Mouse (Mus musculus): ENCODE measurements around the gene Ptgis. TPM values are rescaled to one million over a fixed set of nuclear protein-coding genes. Genes with fewer than 3 reads are reported as not detected.

Ptgis gene
- polyA plus RNA-seq, 1 experiment, result 4.3 TPM

- no peak overlapping the region for H3K27ac ChIP-seq (replicated peaks; ENCODE audit: low read depth, low read length)
- H3K4me1 ChIP-seq (ENCODE audit: control insufficient read depth, insufficient read depth, insufficient read length, low read length), result peaks cover 8% of the 10 kb centered on the region
- H3K4me3 ChIP-seq (ENCODE audit: insufficient read depth, low read depth, low read length), result no peak overlapping the region
Observed at GRCm38 (mm10) chr2:167177231-167177641, 63.2 kb downstream of the Ptgis start.

DNA sequence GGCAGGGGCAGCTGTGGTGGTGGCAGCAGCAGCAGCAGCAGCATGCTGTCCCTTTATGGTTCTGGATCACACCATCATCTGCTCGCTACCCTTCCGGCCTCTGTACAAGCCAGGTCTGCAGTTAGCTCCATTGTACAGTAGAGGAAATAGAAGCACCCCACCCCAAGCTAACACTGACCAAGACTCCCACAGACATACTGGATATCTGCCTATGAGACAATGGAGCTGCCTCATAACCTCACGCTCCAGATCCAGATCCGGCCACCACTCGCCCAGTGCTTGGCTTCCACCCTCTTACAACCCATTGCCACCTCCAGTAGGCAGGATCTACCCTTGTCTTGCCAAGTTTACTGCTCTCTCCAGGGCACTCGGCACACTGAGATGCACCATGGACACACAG lies 65.1 kb downstream of the Ptgis start:
- Histone ChIP-seq H3K4me3 (ENCODE audit: insufficient read depth, low read depth, low read length) (no peak overlapping the region), H3K27ac (replicated peaks; ENCODE audit: low read depth, low read length) (peak overlapping the region; percentile 62; the same call in 1 of the 2 replicates), H3K4me1 (ENCODE audit: control insufficient read depth, insufficient read depth, insufficient read length, low read length) (peaks cover 8% of the 10 kb centered on the region)

DNA sequence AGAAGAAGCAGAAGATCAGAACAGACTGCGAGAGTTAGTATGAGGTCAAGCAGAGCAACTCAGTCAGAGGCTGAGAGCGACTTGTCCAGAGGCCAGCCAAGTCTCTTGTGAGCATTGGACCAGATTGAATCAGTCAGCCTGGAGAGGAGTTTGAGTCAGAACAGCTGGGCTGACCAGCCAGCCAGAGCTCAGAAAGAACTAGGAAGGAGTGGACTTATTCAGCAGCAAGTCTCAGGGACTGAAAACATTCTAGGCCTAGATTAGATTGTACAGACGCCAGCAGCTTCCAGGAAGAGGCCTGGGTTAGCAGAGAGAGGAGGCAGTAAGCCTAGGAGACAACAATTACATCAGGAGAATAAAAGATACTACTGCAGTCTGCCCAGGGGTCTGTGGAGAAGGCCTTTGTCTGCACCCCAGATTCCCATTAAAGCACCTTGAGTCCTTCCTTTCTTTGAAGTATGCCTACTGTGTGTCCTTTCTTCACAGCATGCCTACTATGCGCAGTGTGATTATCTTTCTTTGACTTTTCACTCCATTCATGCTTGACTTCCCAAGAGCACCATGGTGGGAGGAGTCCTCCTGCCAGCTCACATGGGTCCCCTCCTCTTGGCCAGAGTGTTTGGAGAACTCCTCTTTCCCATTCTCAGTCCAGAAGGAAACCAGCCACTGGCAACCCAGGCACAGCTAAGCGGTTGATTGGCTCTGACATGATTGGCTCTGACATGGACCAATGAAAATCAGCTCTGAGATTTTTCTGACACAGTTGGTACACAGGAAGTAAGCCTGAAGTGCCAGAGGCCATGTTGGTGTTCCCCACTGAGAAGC lies 67.1 kb downstream of the Ptgis start:
- Histone ChIP-seq H3K27ac (replicated peaks; ENCODE audit: low read depth, low read length) (no peak overlapping the region), H3K4me1 (ENCODE audit: control insufficient read depth, insufficient read depth, insufficient read length, low read length) (peaks cover 12% of the 10 kb centered on the region), H3K4me3 (ENCODE audit: insufficient read depth, low read depth, low read length) (no peak overlapping the region)

DNA sequence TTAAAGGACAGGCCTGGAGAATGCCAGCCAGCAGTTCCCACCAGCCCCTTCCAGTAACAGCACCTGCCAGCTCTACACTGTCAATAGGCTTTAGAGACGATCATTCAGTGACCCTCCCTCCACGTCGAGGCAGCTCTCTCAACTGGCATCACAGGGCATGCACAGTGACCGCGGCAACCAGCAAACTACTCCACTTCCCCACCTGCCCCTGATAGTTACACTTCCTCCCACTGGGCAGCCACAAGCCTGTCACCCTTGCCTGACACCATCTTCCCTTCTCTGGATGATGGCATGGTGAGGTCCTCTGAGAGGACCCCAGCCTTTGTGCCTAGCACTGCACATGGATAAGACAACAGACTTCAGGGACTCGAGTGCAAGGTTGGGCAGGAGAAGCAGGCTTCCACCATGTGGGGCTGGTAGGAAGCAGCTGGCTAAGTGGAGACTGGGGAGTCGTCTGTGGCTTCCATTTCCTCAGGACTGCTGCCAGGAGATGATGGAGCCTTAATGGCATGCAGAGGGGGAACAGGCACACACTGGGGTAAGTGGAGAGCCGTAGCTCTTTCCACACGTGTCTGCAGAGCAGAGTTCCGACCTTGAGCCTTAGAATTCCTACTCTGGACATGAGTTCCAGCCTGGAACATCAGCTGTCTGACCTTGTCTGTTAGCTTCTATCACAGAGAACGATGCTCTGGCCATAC lies 72.7 kb downstream of the Ptgis start:
- no peak overlapping the region for H3K4me3 ChIP-seq (ENCODE audit: insufficient read depth, low read depth, low read length)
- peak overlapping the region; percentile 58 for H3K27ac ChIP-seq (replicated peaks; ENCODE audit: low read depth, low read length)
- H3K4me1 ChIP-seq (ENCODE audit: control insufficient read depth, insufficient read depth, insufficient read length, low read length), result peaks cover 28% of the 10 kb centered on the region

DNA sequence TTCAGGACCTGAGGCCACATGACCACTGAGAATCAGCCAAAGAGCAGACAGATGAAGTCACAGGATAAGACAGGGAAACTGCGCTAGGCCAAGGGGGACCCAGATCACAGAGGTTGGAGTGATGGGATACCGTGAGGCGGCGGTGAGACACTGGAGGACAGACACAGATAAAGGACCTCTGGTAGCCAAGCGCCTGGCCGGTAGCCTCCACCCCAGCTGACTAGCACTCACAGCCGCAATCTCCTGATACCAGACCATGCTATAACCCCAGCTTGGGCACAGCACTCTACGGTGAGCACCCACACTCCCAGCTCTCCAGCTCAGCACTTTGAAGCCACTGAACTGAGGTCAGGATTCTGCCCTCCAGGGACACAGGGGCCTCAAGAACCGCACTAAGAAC lies 76.8 kb downstream of the Ptgis start:
- Histone ChIP-seq H3K4me3 (ENCODE audit: insufficient read depth, low read depth, low read length) (no peak overlapping the region), H3K27ac (replicated peaks; ENCODE audit: low read depth, low read length) (no peak overlapping the region), H3K4me1 (ENCODE audit: control insufficient read depth, insufficient read depth, insufficient read length, low read length) (peaks cover 28% of the 10 kb centered on the region)

DNA sequence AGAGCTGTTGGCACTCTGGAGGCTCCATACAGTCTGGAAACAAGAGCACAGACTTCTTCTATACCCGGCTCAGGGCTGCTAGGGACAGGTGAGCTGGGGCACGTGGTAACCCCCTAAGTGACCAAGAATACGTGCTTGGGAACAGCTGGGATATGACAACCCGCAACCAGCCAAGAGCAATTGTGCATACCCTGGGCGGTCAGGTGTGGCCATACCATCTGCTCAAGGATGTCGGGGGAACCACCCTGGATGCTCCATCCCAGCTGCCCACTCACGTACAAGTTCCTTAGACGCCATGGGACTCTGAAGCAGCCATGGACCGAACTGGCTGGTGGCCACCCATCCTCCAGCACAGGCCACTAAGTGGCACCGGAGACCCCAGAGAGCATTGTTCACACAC lies 77.3 kb downstream of the Ptgis start:
- H3K27ac ChIP-seq (replicated peaks; ENCODE audit: low read depth, low read length), result 0 out of 2 replicates have a peak overlapping the region, but pooled peaks have one; percentile 4
- peaks cover 23% of the 10 kb centered on the region for H3K4me1 ChIP-seq (ENCODE audit: control insufficient read depth, insufficient read depth, insufficient read length, low read length)
- H3K4me3 ChIP-seq (ENCODE audit: insufficient read depth, low read depth, low read length), result no peak overlapping the region

DNA sequence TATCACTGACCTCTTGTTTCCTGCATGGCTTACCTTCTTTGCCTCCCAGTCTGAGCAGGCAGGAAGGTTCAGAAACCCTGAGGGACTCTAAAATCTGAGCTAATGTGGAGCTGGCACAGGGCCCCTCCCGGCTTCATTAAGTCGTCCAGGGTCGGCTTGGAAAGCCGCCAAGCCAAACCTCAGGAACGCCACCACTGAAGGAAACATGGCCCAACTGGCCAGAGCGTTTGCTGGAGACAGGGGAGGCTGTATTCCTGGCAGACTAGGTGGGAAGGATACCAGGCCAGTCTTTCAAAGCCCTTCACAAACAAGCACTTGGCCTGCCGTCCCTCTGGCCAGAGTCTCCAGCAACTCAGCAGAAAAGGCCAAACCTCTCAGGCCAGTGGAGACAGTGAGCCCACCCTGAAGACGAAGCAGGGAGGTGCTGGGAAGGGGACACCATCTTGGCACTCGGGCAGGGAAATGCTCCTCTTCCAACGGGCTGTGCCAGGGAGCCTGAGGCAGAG lies 77.8 kb downstream of the Ptgis start:
- peaks cover 18% of the 10 kb centered on the region for H3K4me1 ChIP-seq (ENCODE audit: control insufficient read depth, insufficient read depth, insufficient read length, low read length)
- no peak overlapping the region for H3K4me3 ChIP-seq (ENCODE audit: insufficient read depth, low read depth, low read length)
- H3K27ac ChIP-seq (replicated peaks; ENCODE audit: low read depth, low read length), result peak overlapping the region; percentile 46; the same call in 1 of the 2 replicates

GRCm38 (mm10) chr2:167159721-167160120 lies 80.7 kb downstream of the Ptgis start:
- Histone ChIP-seq H3K27ac (replicated peaks; ENCODE audit: low read depth, low read length) (no peak overlapping the region), H3K4me3 (ENCODE audit: insufficient read depth, low read depth, low read length) (no peak overlapping the region), H3K4me1 (ENCODE audit: control insufficient read depth, insufficient read depth, insufficient read length, low read length) (peaks cover 12% of the 10 kb centered on the region)

GRCm38 (mm10) chr2:167158780-167159179 lies 81.6 kb downstream of the Ptgis start:
- peaks cover 8% of the 10 kb centered on the region for H3K4me1 ChIP-seq (ENCODE audit: control insufficient read depth, insufficient read depth, insufficient read length, low read length)
- H3K4me3 ChIP-seq (ENCODE audit: insufficient read depth, low read depth, low read length), result no peak overlapping the region
- no peak overlapping the region for H3K27ac ChIP-seq (replicated peaks; ENCODE audit: low read depth, low read length)

GRCm38 (mm10) chr2:167156118-167156715 lies 84.2 kb downstream of the Ptgis start:
- no peak overlapping the region for H3K4me3 ChIP-seq (ENCODE audit: insufficient read depth, low read depth, low read length)
- H3K27ac ChIP-seq (replicated peaks; ENCODE audit: low read depth, low read length), result no peak overlapping the region
- H3K4me1 ChIP-seq (ENCODE audit: control insufficient read depth, insufficient read depth, insufficient read length, low read length), result no peaks in the 10 kb centered on the region

DNA sequence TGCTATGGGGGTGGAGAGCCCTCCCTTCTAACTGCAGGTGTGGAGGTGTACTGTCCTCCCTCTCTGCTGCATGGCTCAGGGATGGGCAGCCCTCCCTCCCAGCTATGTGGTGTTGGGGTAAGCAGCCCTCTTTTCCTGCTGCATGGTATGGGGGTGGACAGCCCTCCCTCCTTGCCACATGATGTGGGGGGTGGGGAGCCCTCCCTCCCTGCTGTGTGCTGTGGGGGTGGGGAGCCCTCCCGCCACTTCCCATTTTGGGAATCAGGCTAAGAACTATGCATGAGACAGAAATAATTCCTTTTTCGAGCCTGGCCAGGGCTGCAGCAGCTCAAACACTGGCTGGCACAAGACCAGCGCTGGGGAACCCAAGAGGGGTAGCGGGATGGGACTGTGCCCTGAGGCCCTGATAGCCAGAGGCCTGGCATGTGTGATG lies 84.8 kb downstream of the Ptgis start:
- Histone ChIP-seq H3K27ac (replicated peaks; ENCODE audit: low read depth, low read length) (no peak overlapping the region), H3K4me3 (ENCODE audit: insufficient read depth, low read depth, low read length) (no peak overlapping the region), H3K4me1 (ENCODE audit: control insufficient read depth, insufficient read depth, insufficient read length, low read length) (no peaks in the 10 kb centered on the region)

- Histone ChIP-seq H3K4me1 (ENCODE audit: control insufficient read depth, insufficient read depth, insufficient read length, low read length) (peaks cover 10% of the 10 kb centered on the region; the same call in 1 of the 2 replicates), H3K4me3 (ENCODE audit: insufficient read depth, low read depth, low read length) (no peak overlapping the region), H3K27ac (replicated peaks; ENCODE audit: low read depth, low read length) (no peak overlapping the region)
Observed at GRCm38 (mm10) chr2:167150880-167151279, 89.5 kb downstream of the Ptgis start.

DNA sequence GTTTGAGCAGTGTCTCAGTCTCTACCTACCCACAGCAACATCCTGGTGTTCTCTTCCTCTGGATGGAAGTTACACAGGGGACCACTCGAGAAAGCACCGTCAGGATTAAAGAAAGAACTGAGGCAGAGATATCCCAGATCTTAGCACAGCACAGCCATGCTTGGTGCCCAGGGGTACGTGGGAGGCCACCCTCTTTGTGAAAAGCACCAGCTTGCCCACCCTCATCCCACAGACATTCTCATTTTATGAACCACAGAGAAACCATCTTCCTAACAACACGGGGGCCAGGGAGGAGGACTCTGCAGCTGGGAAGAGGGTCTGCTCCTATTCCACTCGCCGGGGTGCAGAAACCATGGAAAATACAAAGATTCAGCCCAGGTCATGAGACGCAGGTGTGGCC lies 90.3 kb downstream of the Ptgis start:
- no peak overlapping the region for H3K27ac ChIP-seq (replicated peaks; ENCODE audit: low read depth, low read length)
- H3K4me3 ChIP-seq (ENCODE audit: insufficient read depth, low read depth, low read length), result no peak overlapping the region
- H3K4me1 ChIP-seq (ENCODE audit: control insufficient read depth, insufficient read depth, insufficient read length, low read length), result peaks cover 10% of the 10 kb centered on the region; the same call in 1 of the 2 replicates

GRCm38 (mm10) chr2:167149035-167149434 lies 91.4 kb downstream of the Ptgis start:
- Histone ChIP-seq H3K27ac (replicated peaks; ENCODE audit: low read depth, low read length) (no peak overlapping the region), H3K4me3 (ENCODE audit: insufficient read depth, low read depth, low read length) (no peak overlapping the region), H3K4me1 (ENCODE audit: control insufficient read depth, insufficient read depth, insufficient read length, low read length) (peaks cover 10% of the 10 kb centered on the region; the same call in 1 of the 2 replicates)

DNA sequence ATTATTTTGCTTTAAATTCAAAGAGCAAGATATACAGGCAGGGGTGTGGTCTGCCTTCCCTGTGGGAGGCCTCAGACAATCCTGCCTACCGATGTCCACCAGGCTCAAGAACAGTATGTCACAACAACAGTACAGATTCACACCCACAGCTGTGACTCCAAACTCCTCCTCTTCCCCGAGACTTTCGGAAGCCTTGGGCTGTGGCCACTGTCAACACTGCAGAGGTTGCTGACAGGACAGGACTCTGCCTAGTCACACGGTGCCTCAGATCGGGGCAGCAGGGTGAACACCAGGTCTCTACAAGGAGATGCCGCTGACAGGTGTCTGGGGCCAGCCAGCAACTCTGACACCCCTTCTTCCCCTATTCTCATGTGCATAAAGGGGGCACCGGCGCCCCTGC lies 92.7 kb downstream of the Ptgis start:
- H3K4me1 ChIP-seq (ENCODE audit: control insufficient read depth, insufficient read depth, insufficient read length, low read length), result peaks cover 10% of the 10 kb centered on the region; the same call in 1 of the 2 replicates
- no peak overlapping the region for H3K4me3 ChIP-seq (ENCODE audit: insufficient read depth, low read depth, low read length)
- no peak overlapping the region for H3K27ac ChIP-seq (replicated peaks; ENCODE audit: low read depth, low read length)

All from brown adipose tissue, adult 24 weeks (tissue).